Mouse (Mus musculus): Measurements from ENCODE around the gene Med21.

Med21 gene

DNA sequence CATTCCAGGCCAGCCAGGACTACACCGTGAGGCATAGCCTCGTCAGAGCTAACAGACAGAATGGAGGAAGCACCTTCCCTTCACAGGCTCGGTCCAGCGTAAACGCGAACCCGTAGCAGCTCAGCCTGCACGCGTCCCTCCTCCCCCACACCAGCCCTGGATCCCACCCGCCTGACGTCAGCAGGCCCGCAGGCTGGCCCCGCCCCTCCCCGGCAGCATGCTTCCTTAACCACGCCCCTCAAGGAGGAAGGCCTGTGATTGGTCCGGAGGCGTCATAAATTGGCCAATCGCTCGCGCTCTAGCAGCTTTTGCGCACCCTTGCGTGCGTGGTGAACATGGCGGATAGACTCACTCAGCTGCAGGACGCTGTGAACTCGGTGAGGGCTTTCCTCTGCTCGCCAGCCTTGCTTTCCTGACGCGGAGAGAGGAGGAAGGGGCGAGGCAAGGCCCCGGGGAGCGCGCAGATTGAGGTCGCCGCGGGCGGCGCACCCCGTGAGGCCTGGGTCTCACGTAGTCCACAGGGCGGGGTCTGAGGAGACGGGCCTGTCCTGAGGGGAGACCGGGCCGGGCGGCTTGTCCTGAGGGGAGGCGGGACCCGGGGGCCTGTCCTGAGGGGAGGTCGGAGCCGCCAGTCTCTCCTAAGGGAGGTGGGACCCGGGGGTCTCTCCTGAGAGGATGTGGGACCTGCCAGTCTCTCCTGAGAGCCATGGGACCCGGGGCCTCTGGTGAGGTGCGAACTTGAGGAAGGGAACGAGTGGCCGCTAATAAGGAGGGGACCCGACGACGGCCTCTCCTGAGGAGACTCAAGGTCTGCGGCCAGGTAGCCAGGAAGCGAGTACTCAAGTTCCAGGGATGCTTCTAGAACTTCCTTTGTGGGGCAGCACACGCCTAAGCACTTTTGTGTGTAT lies at the start of gene Med21, which contains the start of gene Tm7sf3:
Med21 (plus strand) TSS at position 272 of the 908 bp plus-strand sequence.
Tm7sf3 (minus strand) TSS at position 549 of the 908 bp plus-strand sequence.
- peak; percentile 98 for DNase-seq (ENCODE audit: low spot score)

GRCm38 (mm10) chr6:146602601-146603000 lies 39.7 kb upstream of the Med21 start:
- DNase-seq (ENCODE audit: low spot score), result no peak

- DNase-seq (ENCODE audit: low spot score), result no peak
Measured at GRCm38 (mm10) chr6:146603651-146604050, 38.7 kb upstream of the Med21 start.

DNA sequence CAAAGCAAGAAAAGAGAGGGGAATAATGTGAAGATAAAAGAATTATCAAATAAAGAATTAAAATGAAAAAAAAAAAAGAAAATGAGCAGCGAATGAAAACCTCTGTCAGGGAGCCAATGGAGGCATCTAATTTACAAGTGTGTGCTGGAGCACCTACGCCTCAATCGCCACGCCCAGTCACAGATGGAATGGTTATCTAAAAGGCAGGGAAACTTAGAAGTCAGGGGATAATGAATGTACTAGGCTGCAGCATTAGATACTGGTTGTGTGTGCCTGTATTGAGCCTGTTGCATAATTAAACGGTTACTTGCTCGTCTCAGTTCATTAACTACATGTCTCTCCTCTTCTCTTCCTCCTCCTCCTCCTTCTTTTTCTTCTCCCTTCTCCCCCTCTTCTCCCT lies 31.0 kb upstream of the Med21 start:
- no peak for DNase-seq (ENCODE audit: low spot score)

DNA sequence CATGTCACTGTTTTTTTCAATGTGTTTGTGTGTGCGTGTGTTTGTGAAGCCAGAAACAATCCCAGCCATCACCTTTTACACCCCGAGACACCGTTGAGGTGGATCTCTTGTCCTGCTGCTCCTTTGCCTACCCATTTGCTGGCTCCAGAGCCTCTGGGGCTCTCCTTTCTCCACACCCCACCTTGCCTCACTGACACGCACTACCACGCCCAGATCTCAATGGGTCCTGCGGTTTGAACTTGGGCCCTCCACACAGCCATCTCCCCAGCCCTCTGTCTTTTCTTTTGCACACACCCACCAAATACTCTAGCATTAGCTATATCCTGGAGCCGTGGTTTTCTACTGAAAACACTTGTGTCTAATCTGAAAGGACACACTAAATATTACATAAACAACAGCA lies 30.4 kb upstream of the Med21 start:
- no peak for DNase-seq (ENCODE audit: low spot score)

- no peak for DNase-seq (ENCODE audit: low spot score)
Measured at GRCm38 (mm10) chr6:146612736-146613135, 29.6 kb upstream of the Med21 start.

- no peak for DNase-seq (ENCODE audit: low spot score)
Measured at GRCm38 (mm10) chr6:146613907-146614306, 28.4 kb upstream of the Med21 start.

- DNase-seq (ENCODE audit: low spot score), result no peak
Measured at GRCm38 (mm10) chr6:146614541-146614940, 27.8 kb upstream of the Med21 start.

- DNase-seq (ENCODE audit: low spot score), result no peak
Measured at GRCm38 (mm10) chr6:146615891-146616290, 26.5 kb upstream of the Med21 start.

DNA sequence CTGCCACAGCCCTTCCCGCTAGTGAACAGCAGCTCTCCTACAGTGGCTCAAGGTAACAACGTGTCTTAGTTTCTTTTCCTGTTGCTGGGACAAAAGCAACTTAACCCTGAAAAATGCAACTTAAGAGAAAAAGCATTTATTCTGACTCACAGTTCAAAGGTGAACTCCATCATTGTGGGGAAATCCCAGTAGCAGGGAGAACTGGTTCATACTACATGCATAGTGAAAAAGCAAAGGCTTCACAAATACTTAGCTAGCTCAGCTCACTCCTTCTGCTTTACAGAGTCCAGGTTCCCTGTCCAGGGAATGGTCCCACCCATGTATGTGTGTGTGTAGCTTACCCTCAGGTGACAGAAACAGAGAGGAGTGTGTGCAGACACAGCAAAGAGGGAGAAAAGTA lies 25.7 kb upstream of the Med21 start:
- no peak for DNase-seq (ENCODE audit: low spot score)

DNA sequence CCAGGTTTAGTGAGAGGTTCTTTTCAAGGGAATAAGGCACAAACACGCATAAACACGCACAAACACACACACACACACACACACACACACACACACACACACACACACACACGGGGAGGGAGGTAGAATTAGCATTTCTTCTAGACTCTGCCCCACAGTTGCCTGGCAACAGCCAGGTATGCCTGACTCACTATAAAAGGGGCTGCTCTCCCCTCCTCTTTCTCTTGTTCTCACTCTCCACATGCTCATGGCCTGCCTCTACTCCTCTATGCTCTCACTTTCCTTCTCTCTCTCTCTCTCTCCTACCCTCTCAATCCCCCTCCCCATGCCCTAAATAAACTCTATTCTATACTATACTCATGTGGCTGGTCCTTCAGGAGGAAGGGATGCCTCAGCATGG lies 14.2 kb upstream of the Med21 start:
- DNase-seq (ENCODE audit: low spot score), result no peak

- no peak for DNase-seq (ENCODE audit: low spot score)
Measured at GRCm38 (mm10) chr6:146629781-146630756, 12.3 kb upstream of the Med21 start.

DNA sequence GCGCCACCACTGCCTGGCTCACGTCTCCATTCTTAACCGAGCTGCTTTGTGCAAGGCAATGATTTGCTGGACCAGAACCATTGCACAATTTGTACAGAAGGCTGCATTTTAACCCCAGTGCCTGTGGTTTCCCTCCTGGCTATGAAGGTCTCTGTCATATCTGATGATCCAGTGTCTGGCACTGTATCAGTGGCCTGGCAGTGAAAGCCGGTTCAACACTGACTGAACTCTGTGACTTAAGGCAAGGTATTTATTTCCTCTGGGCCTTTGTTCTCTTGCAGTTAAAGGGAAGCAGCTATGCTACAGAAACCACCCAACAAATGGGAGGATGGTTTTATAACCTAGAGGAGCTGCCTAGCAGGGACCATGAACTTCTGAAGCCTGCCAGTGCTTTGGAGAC lies 11.4 kb upstream of the Med21 start:
- DNase-seq (ENCODE audit: low spot score), result no peak

GRCm38 (mm10) chr6:146631847-146632246 lies 10.5 kb upstream of the Med21 start:
- no peak for DNase-seq (ENCODE audit: low spot score)

DNA sequence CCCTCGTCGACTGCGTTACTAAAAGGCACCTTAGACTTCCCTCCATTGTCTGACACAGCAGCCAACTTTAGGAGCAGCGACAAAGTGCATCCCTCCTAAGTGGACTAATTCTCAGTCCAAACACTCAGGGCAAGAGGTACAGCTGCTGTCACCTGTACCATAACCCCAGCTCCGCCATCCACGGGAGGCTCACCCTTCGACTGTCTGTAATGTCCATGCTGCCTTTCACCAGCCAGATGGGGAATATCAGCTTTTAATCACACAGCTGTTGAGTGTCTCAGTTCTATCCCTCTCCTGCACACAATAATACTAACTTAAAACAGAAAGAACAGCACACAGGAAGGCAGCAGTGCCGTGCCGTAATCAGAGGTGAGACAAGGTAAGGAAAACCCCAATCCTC lies 9.9 kb upstream of the Med21 start:
- DNase-seq (ENCODE audit: low spot score), result no peak

- DNase-seq (ENCODE audit: low spot score), result no peak
Measured at GRCm38 (mm10) chr6:146633097-146633496, 9.2 kb upstream of the Med21 start.

- no peak for DNase-seq (ENCODE audit: low spot score)
Measured at GRCm38 (mm10) chr6:146633629-146634014, 8.7 kb upstream of the Med21 start.

DNA sequence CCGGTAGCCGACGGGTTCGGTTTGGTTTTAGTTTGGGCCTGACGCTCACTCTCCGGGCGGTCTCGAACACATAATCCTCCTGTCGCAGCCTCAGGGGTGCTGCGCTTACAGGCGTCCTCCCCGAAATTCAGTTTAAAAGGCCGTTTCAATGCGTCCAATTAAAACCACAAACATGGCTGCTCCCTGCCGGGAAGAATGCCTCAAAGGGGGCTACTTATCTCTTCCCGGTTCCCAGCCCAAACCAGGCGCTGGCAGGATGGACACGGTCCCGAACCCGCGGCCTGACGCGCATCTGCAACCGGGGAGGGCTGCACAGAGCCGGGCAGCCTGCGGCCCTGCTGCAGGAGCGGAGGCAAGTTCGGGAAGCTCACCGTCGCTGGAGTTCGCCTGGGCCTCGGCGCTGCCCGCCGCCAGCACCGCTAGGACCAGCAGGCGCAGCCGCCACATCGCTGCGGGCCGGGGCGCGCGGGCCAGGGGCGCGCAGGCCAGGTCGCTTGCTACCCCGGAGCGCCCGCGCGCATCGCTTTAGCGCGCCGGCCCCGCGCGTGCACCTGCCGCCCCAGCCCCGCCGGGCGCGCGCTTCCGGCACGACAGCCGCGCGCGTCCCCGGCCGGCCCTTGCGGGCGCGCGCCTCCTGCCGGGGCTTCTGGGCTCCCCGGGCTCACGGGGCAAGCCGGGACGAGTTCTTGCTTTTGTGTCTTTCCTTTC lies 8.2 kb upstream of the Med21 start:
- DNase-seq (ENCODE audit: low spot score), result peak; percentile 69

DNA sequence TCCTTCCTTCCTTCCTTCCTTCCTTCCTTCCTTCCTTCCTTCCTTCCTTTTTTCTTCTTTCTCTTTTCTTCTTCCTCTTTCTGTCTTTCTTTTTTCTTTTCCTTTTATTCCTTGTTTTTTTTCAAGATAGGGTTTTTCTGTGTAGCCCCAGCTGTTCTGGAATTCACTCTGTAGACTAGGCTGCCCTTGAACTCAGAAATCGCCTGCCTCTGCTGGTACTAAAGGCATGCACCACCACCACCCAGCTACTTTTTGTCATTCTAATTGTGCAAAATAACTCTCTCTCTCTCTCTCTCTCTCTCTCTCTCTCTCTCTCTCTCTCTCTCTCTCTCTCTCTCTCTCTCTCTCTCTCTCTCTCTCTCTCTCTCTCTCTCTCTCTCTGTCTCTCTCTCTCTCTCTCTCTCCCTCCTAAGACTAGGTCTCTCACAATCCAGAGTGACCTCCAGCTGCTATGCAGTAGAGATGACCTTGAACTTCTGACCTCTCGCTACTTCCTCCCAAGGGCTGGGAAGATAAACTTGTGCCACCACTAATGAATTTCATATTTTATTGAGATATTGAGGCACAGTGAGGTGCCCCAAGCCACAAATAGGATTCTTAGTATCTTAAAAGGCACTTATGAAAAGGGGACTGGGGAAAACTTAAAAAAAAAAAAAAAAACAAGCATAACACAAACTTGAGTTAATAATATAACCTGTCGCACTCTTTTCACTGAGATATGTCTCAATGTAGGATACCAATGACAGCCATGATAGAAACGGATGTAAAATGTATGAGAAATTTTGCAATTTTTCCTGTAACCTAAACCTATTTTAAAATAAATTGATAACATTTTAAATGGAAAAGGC lies 7.4 kb upstream of the Med21 start:
- no peak for DNase-seq (ENCODE audit: low spot score)

DNA sequence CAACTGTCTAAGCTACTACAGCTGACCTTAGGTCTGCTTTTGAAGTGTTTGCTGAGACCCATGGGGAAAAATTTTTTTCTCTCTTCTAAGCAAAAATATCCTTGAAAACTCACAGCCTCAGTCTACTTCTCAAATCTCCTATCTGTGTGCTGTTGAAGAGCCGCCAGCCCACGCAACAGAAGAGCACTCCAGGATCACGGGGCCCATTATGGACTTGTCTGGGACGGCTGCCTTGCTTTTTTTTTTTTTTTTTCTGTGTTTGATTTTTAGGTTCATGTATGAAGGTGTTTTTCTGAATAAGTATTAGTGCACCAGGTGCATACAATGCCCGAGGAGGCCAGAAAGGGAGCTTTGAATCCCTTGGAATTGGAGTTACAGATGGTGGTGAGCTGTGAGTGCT lies 5.9 kb upstream of the Med21 start:
- no peak for DNase-seq (ENCODE audit: low spot score)

Data from yolk sac, embryonic 10.5 days (tissue).